Mouse (Mus musculus) stomach, embryonic 16.5 days (tissue): Measurements from ENCODE around the gene Dennd4a. TPM values are rescaled to one million over a fixed set of nuclear protein-coding genes. Genes with fewer than 3 reads are reported as not detected.

Source experiments
- ATAC-seq: fragments of 200-750 bp; cut with Nextera tagmentation; 2 replicates; pipeline ENCODE4 v1.8.0; 2017; ENCODE audit warnings: moderate number of reproducible peaks, moderate TSS enrichment; ENCODE audit not compliant: insufficient read depth, low FRiP score
- H3K27ac ChIP-seq: fragments of 300-500 bp; sonication (generic); 2 replicates; pipeline ENCODE4 v1.5.1; 2014; ENCODE audit warnings: low read length
- H3K27me3 ChIP-seq: fragments of 300-500 bp; sonication (generic); 2 replicates; pipeline ENCODE4 v1.6.1; 2014; ENCODE audit warnings: low read length, control low read depth, mixed read lengths; ENCODE audit not compliant: control insufficient read depth, insufficient read depth
- H3K36me3 ChIP-seq: fragments of 300-500 bp; sonication (generic); 2 replicates; pipeline ENCODE4 v1.6.1; 2014; ENCODE audit warnings: low read length; ENCODE audit not compliant: control insufficient read depth, insufficient read depth
- H3K4me1 ChIP-seq: fragments of 300-500 bp; sonication (generic); 2 replicates; pipeline ENCODE4 v1.6.1; 2014; ENCODE audit warnings: low read length, control low read depth, mixed read lengths; ENCODE audit not compliant: control insufficient read depth, insufficient read depth
- H3K4me2 ChIP-seq: fragments of 300-500 bp; sonication (generic); 2 replicates; pipeline ENCODE4 v1.6.1; 2014; ENCODE audit warnings: low read depth, low read length, mixed read lengths
- H3K4me3 ChIP-seq: fragments of 300-500 bp; sonication (generic); replicated peaks from 2 replicates; pipeline ENCODE4 v1.5.1; 2014; ENCODE audit warnings: mild to moderate bottlenecking, low read length
- H3K9ac ChIP-seq: fragments of 300-500 bp; sonication (generic); 2 replicates; pipeline ENCODE4 v1.6.1; 2014; ENCODE audit warnings: low read length
- H3K9me3 ChIP-seq: fragments of 300-500 bp; sonication (generic); replicated peaks from 2 replicates; pipeline ENCODE4 v1.6.1; 2016; ENCODE audit warnings: low read length, control low read depth; ENCODE audit not compliant: control insufficient read depth
- WGBS: fragments of 180-500 bp; shearing (Covaris S2); extraction: QIAGEN DNeasy Blood & Tissue Kit; methylation state at CpG from one replicate; pipeline ENCODE4 v1.1.7; 2014; 5-methylcytosine and 5-hydroxymethylcytosine counted together
- polyA plus RNA-seq: library from polyadenylated mRNA; unstranded; fragments of >200 nt; fragmentation: Nextera tagmentation; extraction: Ambion mirVana; gene quantifications from 2 replicates; pipeline ENCODE4 v1.2.1, GENCODE M21; 2015

Dennd4a gene
- polyA plus RNA-seq, 1 experiment from 2014 or later = 8.3 TPM

GRCm38 (mm10) chr9:64849548-64849947, 38.4 kb downstream of the Dennd4a start:
- no peaks in the 10 kb centered on the region for H3K36me3 ChIP-seq
- no peak overlapping the region for H3K4me3 ChIP-seq
- no peaks in the 10 kb centered on the region for H3K27me3 ChIP-seq
- no peak overlapping the region for H3K27ac ChIP-seq
- no peak for ATAC-seq
- no peak overlapping the region for H3K9ac ChIP-seq
- 76% methylated on average over 1 of the region's 1 CpGs for whole genome bisulfite sequencing
- H3K4me2 ChIP-seq = no peak overlapping the region
- H3K4me1 ChIP-seq = no peaks in the 10 kb centered on the region
- no peaks in the 10 kb centered on the region for H3K9me3 ChIP-seq

- no peak for ATAC-seq
- Histone ChIP-seq H3K9me3 (no peaks in the 10 kb centered on the region), H3K27me3 (no peaks in the 10 kb centered on the region), H3K4me3 (no peak overlapping the region), H3K27ac (no peak overlapping the region), H3K4me1 (no peaks in the 10 kb centered on the region), H3K36me3 (peaks cover 4% of the 10 kb centered on the region; the same call in 1 of the 2 replicates), H3K9ac (no peak overlapping the region), H3K4me2 (no peak overlapping the region)
These were observed 48.9 kb downstream of the Dennd4a start for GRCm38 (mm10) chr9:64860083-64860482.

DNA sequence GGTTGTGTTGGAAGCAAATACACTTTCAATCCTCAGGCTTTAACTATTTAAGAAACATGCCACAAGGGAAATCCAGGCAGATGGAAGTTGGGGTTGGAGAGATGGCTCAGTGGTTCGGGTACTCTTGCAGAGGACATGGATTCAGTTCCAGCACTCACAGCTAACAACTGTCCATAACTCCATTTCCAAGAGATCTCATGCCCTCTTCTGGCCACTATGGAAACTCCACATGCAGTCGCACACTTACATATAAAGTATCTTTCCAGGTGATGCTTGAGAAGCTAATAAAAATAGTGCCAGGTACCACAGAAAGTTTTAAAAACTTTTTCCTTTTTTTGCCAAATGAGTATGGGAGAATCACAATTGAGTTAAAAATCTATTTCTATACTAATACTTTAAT, 51.5 kb downstream of the Dennd4a start:
- WGBS = 94% methylated on average over 2 of the region's 2 CpGs
- Histone ChIP-seq H3K27me3 (no peaks in the 10 kb centered on the region), H3K4me3 (no peak overlapping the region), H3K9ac (no peak overlapping the region), H3K27ac (no peak overlapping the region), H3K9me3 (no peaks in the 10 kb centered on the region), H3K36me3 (peaks cover 4% of the 10 kb centered on the region; the same call in 1 of the 2 replicates), H3K4me2 (no peak overlapping the region), H3K4me1 (no peaks in the 10 kb centered on the region)
- ATAC-seq = no peak

GRCm38 (mm10) chr9:64886008-64886407, 74.9 kb downstream of the Dennd4a start:
- no peak overlapping the region for H3K4me3 ChIP-seq
- H3K36me3 ChIP-seq = no peaks in the 10 kb centered on the region
- no peak overlapping the region for H3K4me2 ChIP-seq
- WGBS = 75% methylated on average over 5 of the region's 5 CpGs
- no peak overlapping the region for H3K27ac ChIP-seq
- no peak overlapping the region for H3K9ac ChIP-seq
- no peak for ATAC-seq
- no peaks in the 10 kb centered on the region for H3K27me3 ChIP-seq
- H3K4me1 ChIP-seq = no peaks in the 10 kb centered on the region
- H3K9me3 ChIP-seq = no peaks in the 10 kb centered on the region

GRCm38 (mm10) chr9:64896605-64897004, 85.5 kb downstream of the Dennd4a start:
- WGBS = 86% methylated on average over 10 of the region's 10 CpGs
- no peak overlapping the region for H3K27ac ChIP-seq

DNA sequence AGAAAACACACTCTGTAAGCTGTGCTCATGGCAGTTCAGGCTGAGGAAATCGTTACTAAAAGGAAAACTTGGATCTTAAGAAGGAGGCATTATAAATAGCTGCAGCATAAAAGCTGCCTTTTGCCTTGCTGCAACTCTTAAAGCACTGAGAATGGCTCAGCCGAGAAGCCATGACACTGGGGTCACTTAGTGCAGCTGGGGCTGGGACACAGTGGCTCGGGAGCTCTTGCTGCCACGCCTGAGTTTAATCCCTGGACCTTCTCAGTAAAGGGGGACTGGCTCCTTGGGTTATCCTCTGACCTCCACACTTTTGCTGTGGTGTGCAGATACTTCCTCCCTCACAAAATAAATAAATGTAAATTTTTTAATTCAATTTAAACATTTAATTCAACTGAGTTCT, 91.7 kb downstream of the Dennd4a start:
- 38% methylated on average over 4 of the region's 4 CpGs for WGBS
- H3K4me3 ChIP-seq = no peak overlapping the region
- peaks cover 3% of the 10 kb centered on the region; the same call in 1 of the 2 replicates for H3K36me3 ChIP-seq
- no peak overlapping the region for H3K27ac ChIP-seq
- no peak overlapping the region for H3K4me2 ChIP-seq
- H3K4me1 ChIP-seq = no peaks in the 10 kb centered on the region
- no peaks in the 10 kb centered on the region for H3K9me3 ChIP-seq
- ATAC-seq = no peak
- H3K27me3 ChIP-seq = no peaks in the 10 kb centered on the region
- no peak overlapping the region for H3K9ac ChIP-seq

More at GRCm38 (mm10) chr9:64896605-64897004, 85.5 kb downstream of the Dennd4a start:
- no peak overlapping the region for H3K4me2 ChIP-seq
- H3K9me3 ChIP-seq = no peaks in the 10 kb centered on the region
- H3K27me3 ChIP-seq = no peaks in the 10 kb centered on the region
- no peak for ATAC-seq
- H3K4me3 ChIP-seq = no peak overlapping the region
- no peak overlapping the region for H3K9ac ChIP-seq
- peaks cover 8% of the 10 kb centered on the region for H3K36me3 ChIP-seq
- no peaks in the 10 kb centered on the region for H3K4me1 ChIP-seq

GRCm38 (mm10) chr9:64903386-64903785, 92.2 kb downstream of the Dennd4a start:
- H3K4me1 ChIP-seq = no peaks in the 10 kb centered on the region
- H3K27me3 ChIP-seq = no peaks in the 10 kb centered on the region
- ATAC-seq = no peak
- no peak overlapping the region for H3K9ac ChIP-seq
- H3K4me2 ChIP-seq = no peak overlapping the region
- no peak overlapping the region for H3K4me3 ChIP-seq
- 55% methylated on average over 3 of the region's 3 CpGs for WGBS
- no peak overlapping the region for H3K27ac ChIP-seq
- no peaks in the 10 kb centered on the region for H3K36me3 ChIP-seq
- no peaks in the 10 kb centered on the region for H3K9me3 ChIP-seq

DNA sequence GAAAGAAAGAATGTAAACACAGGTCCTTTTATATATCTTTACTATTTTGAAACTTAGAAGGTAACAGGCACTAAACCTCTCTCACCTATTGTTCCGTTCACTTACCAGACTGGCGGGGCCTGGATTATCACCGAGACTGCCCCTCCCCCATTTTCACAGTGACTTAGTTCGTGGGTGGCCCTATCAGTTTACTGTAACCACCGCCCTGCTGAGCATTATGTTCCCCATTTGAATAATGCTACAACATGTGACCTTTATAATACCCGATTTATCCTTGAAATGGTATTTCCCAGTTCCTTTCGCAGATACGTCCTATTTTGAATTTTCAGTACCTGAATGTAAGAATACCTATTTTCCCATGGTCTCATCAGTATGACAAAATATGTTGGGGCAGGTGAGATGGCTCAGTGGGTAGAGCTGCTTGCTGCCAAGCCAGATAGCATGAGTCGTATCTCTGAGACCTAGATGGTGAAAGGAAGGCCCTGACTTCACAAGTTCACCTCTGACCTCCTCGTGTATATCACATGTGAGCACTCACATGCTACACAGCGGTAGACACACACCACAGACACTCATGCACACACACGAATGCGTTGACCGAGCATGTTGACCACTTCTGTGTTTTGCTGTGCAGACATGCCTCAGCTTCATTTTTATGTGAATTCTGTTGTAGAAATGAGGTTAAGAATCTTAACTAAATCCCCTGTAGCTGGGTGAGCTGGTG, 93.9 kb downstream of the Dennd4a start:
- no peak overlapping the region for H3K9ac ChIP-seq
- no peak for ATAC-seq
- 85% methylated on average over 14 of the region's 14 CpGs for WGBS

GRCm38 (mm10) chr9:64907441-64907840, 96.3 kb downstream of the Dennd4a start:
- no peaks in the 10 kb centered on the region for H3K4me1 ChIP-seq
- H3K4me2 ChIP-seq = no peak overlapping the region
- no peaks in the 10 kb centered on the region for H3K36me3 ChIP-seq
- no peaks in the 10 kb centered on the region for H3K27me3 ChIP-seq
- H3K4me3 ChIP-seq = no peak overlapping the region
- H3K27ac ChIP-seq = no peak overlapping the region
- no peak for ATAC-seq
- no peaks in the 10 kb centered on the region for H3K9me3 ChIP-seq
- H3K9ac ChIP-seq = no peak overlapping the region
- 94% methylated on average over 3 of the region's 3 CpGs for WGBS

More for the DNA sequence above, 93.9 kb downstream of the Dennd4a start:
- Histone ChIP-seq H3K36me3 (no peaks in the 10 kb centered on the region), H3K9me3 (no peaks in the 10 kb centered on the region), H3K27ac (no peak overlapping the region), H3K4me2 (no peak overlapping the region), H3K27me3 (no peaks in the 10 kb centered on the region), H3K4me1 (no peaks in the 10 kb centered on the region), H3K4me3 (no peak overlapping the region)
